Mouse (Mus musculus) ovary, postnatal 36 days (tissue): ENCODE measurements at regions not wholly inside any gene's neighbourhood (a gene's known extent, or its start where the extent isn't known, plus 50 kb on each side); places are given as distances from the start of the nearest gene placed in this dataset.
A peak's percentile ranks its signal among the peaks of the same experiment; 100 is the strongest.

Experiments used
- DNase-seq: peaks from one replicate; pipeline ENCODE4 v3.0.0; 2022; ENCODE audit warnings: low spot score, mixed read lengths

DNA sequence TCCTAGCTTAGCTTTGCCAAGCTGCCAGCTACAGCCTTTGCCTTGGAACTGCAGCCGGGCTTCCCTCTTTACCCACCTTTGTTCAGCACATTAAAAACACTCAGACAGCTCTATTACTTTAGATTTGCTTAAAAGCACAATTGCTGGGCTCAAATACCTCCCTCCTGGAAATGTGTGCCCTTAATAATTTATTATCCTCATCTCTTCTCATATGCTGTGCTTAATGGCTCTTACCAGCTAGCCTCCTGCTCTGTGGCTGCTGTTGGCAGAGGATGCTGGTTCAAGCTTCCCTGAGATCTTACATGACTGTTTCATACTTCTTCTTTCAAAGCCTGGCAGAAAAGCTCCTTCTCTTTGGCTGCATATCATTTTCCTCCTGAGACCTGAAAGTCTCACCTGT is 378.1 kb upstream of the Cdh19 start:
- no peak for DNase-seq

DNA sequence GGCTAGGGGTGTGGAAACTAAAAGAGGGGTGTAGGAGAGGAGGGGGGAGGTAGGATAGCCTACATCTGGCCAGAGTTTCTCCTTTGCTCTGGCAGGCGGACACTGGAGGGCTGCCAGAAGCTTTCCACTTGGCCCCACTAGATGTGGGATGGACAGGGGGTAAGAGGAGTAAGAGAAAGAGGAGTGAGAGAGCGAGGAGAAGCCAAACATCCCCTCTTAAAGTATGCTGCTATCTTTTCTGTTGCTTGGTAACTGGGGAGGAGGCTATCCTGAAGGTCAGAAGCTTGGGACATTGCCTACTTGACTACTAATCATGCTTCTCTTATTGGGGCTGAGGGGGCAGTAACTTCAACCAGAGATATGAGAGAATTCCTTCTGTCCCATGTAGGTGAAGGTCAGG is 360.5 kb upstream of the Cdh19 start:
- DNase-seq: peak; percentile 40

DNA sequence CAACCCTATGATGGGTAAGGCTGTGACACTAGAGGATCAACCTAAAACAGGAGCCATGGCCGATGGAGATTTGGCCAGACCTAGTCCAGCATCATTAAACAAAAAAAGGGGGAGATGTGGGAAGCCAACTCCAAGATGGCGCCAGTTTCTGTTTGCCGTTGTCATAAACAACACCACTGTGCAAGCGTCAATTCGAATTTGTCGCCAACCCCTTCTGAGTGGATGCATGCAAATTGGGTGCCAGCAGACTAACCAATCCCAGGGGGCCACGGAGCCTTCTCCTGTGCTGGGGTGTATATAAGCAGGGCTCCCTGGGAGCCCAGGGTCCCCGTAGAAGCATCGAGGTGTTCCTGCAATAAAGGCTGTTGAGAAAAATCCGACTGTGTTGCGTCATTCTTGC is 324.9 kb upstream of the Cdh19 start:
- DNase-seq: no peak

DNA sequence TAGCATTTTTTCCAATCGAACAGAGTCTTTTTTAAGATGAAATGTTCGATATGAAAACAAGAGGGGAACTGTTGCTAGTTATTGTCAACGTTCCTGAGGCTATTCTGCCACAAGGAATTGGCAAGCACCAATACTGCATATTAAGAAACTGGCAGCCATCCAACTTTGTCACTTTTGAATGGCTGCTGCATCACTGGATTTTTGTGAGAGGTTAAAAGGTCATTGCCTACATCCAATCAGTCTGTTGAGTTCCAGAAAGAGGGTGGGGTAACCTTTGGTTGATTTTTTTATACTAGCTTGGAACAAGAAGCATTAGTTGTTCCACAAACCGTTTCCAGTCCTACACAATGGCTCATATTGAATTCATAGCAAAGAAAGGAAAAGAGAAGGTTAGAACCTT is 309.0 kb upstream of the Cdh19 start:
- DNase-seq: no peak

DNA sequence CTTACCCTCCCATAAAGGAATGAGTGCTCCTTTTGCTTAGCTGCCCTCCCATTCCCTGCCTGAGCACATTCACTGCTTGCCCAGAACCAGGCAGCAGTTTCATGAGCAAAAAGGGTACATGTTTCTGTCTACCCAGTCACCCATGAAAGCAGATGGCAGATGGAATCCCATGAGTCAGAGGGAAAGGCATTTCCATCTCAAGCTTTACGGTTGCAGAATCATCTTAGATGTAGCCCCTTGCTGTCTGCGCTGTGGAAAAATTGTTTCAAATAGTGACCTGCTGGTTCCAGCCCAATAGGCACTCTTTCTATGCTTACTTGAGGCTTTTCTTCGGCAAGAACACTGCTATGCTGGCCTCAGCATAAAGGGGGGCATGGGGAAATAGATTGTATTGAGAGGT is 308.5 kb upstream of the Cdh19 start:
- no peak for DNase-seq

DNA sequence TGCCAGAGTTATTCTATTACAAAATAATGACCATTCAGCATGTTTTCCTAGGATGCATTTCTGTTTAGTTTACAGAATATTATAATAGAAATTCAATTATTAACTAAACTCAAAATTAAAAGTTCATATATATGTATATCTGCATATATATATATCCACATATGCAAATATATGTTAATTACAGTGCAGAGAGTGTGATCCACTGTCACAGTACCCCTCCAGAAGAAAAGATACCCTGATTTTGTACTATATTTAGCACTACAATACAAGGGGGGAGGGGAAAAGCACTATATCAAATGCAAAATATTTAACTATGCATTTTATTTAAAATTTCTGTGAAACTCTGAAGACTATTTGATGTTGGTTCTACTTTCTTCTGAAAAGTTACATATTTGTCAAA is 265.4 kb upstream of the Cdh19 start:
- no peak for DNase-seq

DNA sequence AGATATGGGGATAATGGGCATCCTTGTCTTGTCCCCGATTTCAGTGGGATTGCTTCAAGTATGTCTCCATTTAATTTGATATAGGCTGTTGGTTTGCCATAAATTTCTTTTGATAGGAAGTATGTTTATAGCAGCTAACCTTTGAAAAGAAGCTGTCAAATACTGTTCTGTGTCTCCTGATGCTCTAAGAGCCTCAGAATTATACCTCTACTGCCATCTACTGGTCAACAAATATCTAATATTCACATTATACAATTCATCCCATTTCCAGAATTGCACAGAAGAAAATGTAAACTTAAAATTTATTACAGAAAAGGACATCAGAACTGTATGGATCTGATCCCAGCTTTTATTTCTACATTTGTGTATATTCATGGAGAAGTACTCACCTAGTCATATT is 265.0 kb upstream of the Cdh19 start:
- DNase-seq: no peak
